Mouse (Mus musculus) stomach, postnatal 0 days (tissue): ENCODE measurements around the gene Rab8b. TPM values are rescaled to one million over a fixed set of nuclear protein-coding genes. Genes with fewer than 3 reads are reported as not detected.
A peak's percentile ranks its signal among the peaks of the same experiment; 100 is the strongest.
"Not testable (repeated sequence)": the region's sequence is repeated elsewhere in the genome, so short reads cannot be mapped to it uniquely, and the experiment has no call there.

Experiments used
- ATAC-seq: fragments of 200-750 bp; cut with Nextera tagmentation; 2 replicates; pipeline ENCODE4 v1.8.0; 2017; ENCODE audit not compliant: low FRiP score, low TSS enrichment
- DNase-seq: peaks from one replicate; pipeline ENCODE4 v3.0.0-alpha.2; 2016; ENCODE audit warnings: low spot score
- H3K27ac ChIP-seq: fragments of 300-500 bp; sonication (generic); replicated peaks from 2 replicates; pipeline ENCODE4 v1.5.1; 2014; ENCODE audit warnings: mild to moderate bottlenecking, control low read depth
- H3K27me3 ChIP-seq: fragments of 300-500 bp; sonication (generic); 2 replicates; pipeline ENCODE4 v1.6.1; 2014; ENCODE audit warnings: low read length; ENCODE audit not compliant: control insufficient read depth, insufficient read depth
- H3K36me3 ChIP-seq: fragments of 300-500 bp; sonication (generic); 2 replicates; pipeline ENCODE4 v1.6.1; 2014; ENCODE audit warnings: low read length, mixed read lengths; ENCODE audit not compliant: control insufficient read depth, insufficient read depth
- H3K4me1 ChIP-seq: fragments of 300-500 bp; sonication (generic); replicated peaks from 2 replicates; pipeline ENCODE4 v1.6.1; 2014; ENCODE audit warnings: antibody characterized with exemption; ENCODE audit not compliant: control insufficient read depth, insufficient read depth
- H3K4me2 ChIP-seq: fragments of 300-500 bp; sonication (generic); replicated peaks from 2 replicates; pipeline ENCODE4 v1.6.1; 2014; ENCODE audit warnings: low read depth, mild to moderate bottlenecking, control low read depth, moderate library complexity
- H3K4me3 ChIP-seq: fragments of 300-500 bp; sonication (generic); 2 replicates; pipeline ENCODE4 v1.5.1; 2014; ENCODE audit warnings: low read depth, low read length, control low read depth
- H3K9ac ChIP-seq: fragments of 300-500 bp; sonication (generic); 2 replicates; pipeline ENCODE4 v1.6.1; 2014; ENCODE audit warnings: mild to moderate bottlenecking, low read length, control low read depth, mixed read lengths
- H3K9me3 ChIP-seq: fragments of 300-500 bp; sonication (generic); 2 replicates; pipeline ENCODE4 v1.6.1; 2016; ENCODE audit warnings: low read length; ENCODE audit not compliant: control insufficient read depth
- CTCF ChIP-seq: IDR thresholded peaks from 2 replicates; pipeline ENCODE4 v1.5.1; 2016; ENCODE audit warnings: antibody characterized with exemption, low read depth, mild to moderate bottlenecking, moderate library complexity
- EP300 ChIP-seq: optimal IDR thresholded peaks from 2 replicates; pipeline ENCODE3; 2016; ENCODE audit warnings: antibody characterized with exemption
- WGBS: fragments of 180-500 bp; shearing (Covaris S2); extraction: QIAGEN DNeasy Blood & Tissue Kit; methylation state at CpG from one replicate; pipeline ENCODE4 v1.1.7; 2014; 5-methylcytosine and 5-hydroxymethylcytosine counted together
- polyA plus RNA-seq: library from polyadenylated mRNA; unstranded; fragments of >200 nt; fragmentation: Nextera tagmentation; extraction: Ambion mirVana; gene quantifications from 2 replicates; pipeline ENCODE4 v1.2.1, GENCODE M21; 2015

The Rab8b gene
- polyA plus RNA-seq, 1 experiment from 2014 or later = 9.4 TPM

DNA sequence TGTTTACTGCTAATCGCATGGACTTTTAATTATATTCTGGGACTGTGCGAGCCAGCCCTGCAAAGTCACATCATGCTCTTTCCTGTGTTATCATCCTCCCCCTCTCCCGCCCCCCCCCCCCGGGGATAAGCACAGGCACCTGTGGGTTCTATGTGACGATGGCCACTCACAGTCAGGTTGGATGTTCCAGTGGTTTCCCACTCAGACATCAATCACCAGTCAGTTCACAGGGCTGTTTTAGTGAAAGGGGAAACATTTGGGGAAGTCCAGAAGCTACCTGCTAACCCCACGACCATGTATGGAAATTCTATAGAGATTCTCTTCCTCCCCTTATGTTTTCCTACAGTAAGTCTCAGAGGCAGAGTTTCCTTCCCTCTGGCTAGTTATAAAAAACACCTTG is 21.6 kb downstream of the Rab8b start:
- Histone ChIP-seq H3K27me3 (no peaks in the 10 kb centered on the region), H3K4me3 (no peak overlapping the region), H3K36me3 (no peaks in the 10 kb centered on the region), H3K4me1 (0 out of 2 replicates have a peak, but pooled peaks cover 3% of the 10 kb centered on the region), H3K9me3 (no peaks in the 10 kb centered on the region), H3K9ac (no peak overlapping the region), H3K27ac (no peak overlapping the region), H3K4me2 (no peak overlapping the region)
- no peak for ATAC-seq
- no peak for DNase-seq
- WGBS = 57% methylated on average over 6 of the region's 6 CpGs
- TF ChIP-seq CTCF (no peak), EP300 (no peak)

GRCm38 (mm10) chr9:66896951-66897350 is 22.5 kb downstream of the Rab8b start:
- Histone ChIP-seq H3K27me3 (no peaks in the 10 kb centered on the region), H3K4me1 (0 out of 2 replicates have a peak, but pooled peaks cover 3% of the 10 kb centered on the region), H3K27ac (no peak overlapping the region), H3K4me3 (no peak overlapping the region), H3K36me3 (no peaks in the 10 kb centered on the region), H3K4me2 (no peak overlapping the region), H3K9me3 (no peaks in the 10 kb centered on the region), H3K9ac (no peak overlapping the region)
- WGBS = 74% methylated on average over 6 of the region's 6 CpGs
- TF ChIP-seq CTCF (no peak), EP300 (no peak)
- ATAC-seq = no peak
- DNase-seq = no peak

- Histone ChIP-seq H3K4me2 (no peak overlapping the region), H3K4me1 (0 out of 2 replicates have a peak, but pooled peaks cover 3% of the 10 kb centered on the region), H3K9ac (no peak overlapping the region), H3K27me3 (no peaks in the 10 kb centered on the region), H3K36me3 (no peaks in the 10 kb centered on the region), H3K4me3 (no peak overlapping the region), H3K9me3 (no peaks in the 10 kb centered on the region), H3K27ac (no peak overlapping the region)
- WGBS = 44% methylated on average over 5 of the region's 5 CpGs
- DNase-seq (no peak), ATAC-seq (no peak)
- TF ChIP-seq CTCF = no peak
- no peak for TF ChIP-seq EP300
Observed at GRCm38 (mm10) chr9:66895995-66896394, 23.5 kb downstream of the Rab8b start.

GRCm38 (mm10) chr9:66895035-66895779 is 24.3 kb downstream of the Rab8b start:
- Histone ChIP-seq H3K27ac (0 out of 2 replicates have a peak overlapping the region, but pooled peaks have one; percentile 24), H3K9me3 (no peaks in the 10 kb centered on the region), H3K4me3 (no peak overlapping the region), H3K27me3 (no peaks in the 10 kb centered on the region), H3K9ac (no peak overlapping the region), H3K36me3 (no peaks in the 10 kb centered on the region), H3K4me2 (no peak overlapping the region), H3K4me1 (0 out of 2 replicates have a peak, but pooled peaks cover 3% of the 10 kb centered on the region)
- 66% methylated on average over 10 of the region's 10 CpGs for WGBS
- ATAC-seq = no peak
- TF ChIP-seq EP300 = no peak
- TF ChIP-seq CTCF = no peak
- DNase-seq = no peak

- Histone ChIP-seq H3K27ac (no peak overlapping the region), H3K27me3 (no peaks in the 10 kb centered on the region), H3K9ac (no peak overlapping the region), H3K9me3 (no peaks in the 10 kb centered on the region), H3K4me2 (no peak overlapping the region), H3K4me3 (no peak overlapping the region), H3K36me3 (no peaks in the 10 kb centered on the region), H3K4me1 (0 out of 2 replicates have a peak, but pooled peaks cover 3% of the 10 kb centered on the region)
- 84% methylated on average over 1 of the region's 1 CpGs for WGBS
- DNase-seq (no peak), ATAC-seq (no peak)
- TF ChIP-seq CTCF (no peak), EP300 (no peak)
Observed at GRCm38 (mm10) chr9:66894421-66894820, 25.1 kb downstream of the Rab8b start.

DNA sequence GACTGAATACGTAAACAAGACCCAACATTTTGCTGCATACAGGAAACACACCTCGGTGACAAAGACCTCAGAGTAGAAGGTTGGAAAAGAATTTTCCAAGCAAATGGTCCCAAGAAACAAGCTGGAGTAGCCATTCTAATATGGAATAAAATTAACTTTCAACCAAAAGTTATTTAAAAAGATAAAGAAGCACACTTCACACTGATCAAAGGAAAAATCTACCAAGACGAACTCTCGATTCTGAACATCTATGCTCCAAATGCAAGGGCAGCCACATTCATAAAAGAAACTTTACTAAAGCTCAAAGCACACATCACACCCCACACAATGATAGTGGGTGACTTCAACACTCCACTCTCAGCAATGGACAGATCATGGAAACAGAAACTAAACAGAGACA is 27.0 kb downstream of the Rab8b start:
- not testable (repeated sequence) for H3K4me3 ChIP-seq, H3K9ac ChIP-seq, H3K4me2 ChIP-seq, H3K27ac ChIP-seq, H3K27me3 ChIP-seq, ATAC-seq, H3K4me1 ChIP-seq, DNase-seq, H3K9me3 ChIP-seq, H3K36me3 ChIP-seq
- 99% methylated on average over 4 of the region's 4 CpGs for WGBS
